In genomic region chr16:90822981-90823380, GRCm38 (mm10) we compare ENCODE assay signal across 15 mouse cellular contexts. TPM values are rescaled to one million over a fixed set of nuclear protein-coding genes. Genes with fewer than 3 reads are reported as not detected.
DNase-seq lines count a peak whose midpoint lies in the region; ATAC-seq and TF ChIP-seq lines count a peak whose summit lies in the region.
"Had no signal": no experiment of that assay in that cellular context is flagged by ENCODE, and none has a peak within 500 bp of the region (broad histone marks: within the 10 kb centered on the region; RNA-seq: fewer than 3 reads in every experiment).

No protein-coding gene starts in this region.

- no peak for TF ChIP-seq CTCF in lung, adult 2 months (IDR thresholded peaks at IDR 0.05; ENCODE audit: insufficient read depth, low read length)

- H3K4me1 ChIP-seq in heart, embryonic 12.5 days (replicated peaks), result no peaks in the 10 kb centered on the region
- no peaks in the 10 kb centered on the region for H3K4me1 ChIP-seq in lung, adult 2 months (ENCODE audit: control insufficient read depth, insufficient read depth, low read length)
- H3K4me1 ChIP-seq: forebrain, embryonic 12.5 days; hindbrain, embryonic 12.5 days; intestine, embryonic 15.5 days; limb, embryonic 15.5 days; neural tube, embryonic 15.5 days had no signal

- DNase-seq in heart, adult 11 months, result peak; percentile 92
- DNase-seq in lung, postnatal 10 days, result peak; percentile 34
- DNase-seq in lung, adult 2 months, result no peak
- DNase-seq in gastrocnemius, postnatal 10 days, result peak; percentile 37
- peak; percentile 44 for DNase-seq in skeletal muscle tissue, adult 2 months (ENCODE audit: low read depth, low spot score)
- no peak for DNase-seq in right cerebral cortex, postnatal 36 days (ENCODE audit: low spot score in 2 of 2)
- DNase-seq: adrenal gland, postnatal 36 days; kidney, postnatal 36 days had no signal

- no peaks in the 10 kb centered on the region; the same call in 1 of the 2 replicates for H3K27me3 ChIP-seq in heart, embryonic 12.5 days (replicated peaks)
- H3K27me3 ChIP-seq: intestine, embryonic 15.5 days; limb, embryonic 15.5 days; neural tube, embryonic 15.5 days had no signal

- H3K9me3 ChIP-seq in heart, embryonic 12.5 days (replicated peaks), result no peaks in the 10 kb centered on the region
- H3K9me3 ChIP-seq: forebrain, embryonic 12.5 days; G1E; hindbrain, embryonic 12.5 days; intestine, embryonic 15.5 days; limb, embryonic 15.5 days; neural tube, embryonic 15.5 days had no signal

- H3K27ac ChIP-seq in heart, embryonic 12.5 days (ENCODE audit: poor library complexity, severe bottlenecking), result no peak overlapping the region
- H3K27ac ChIP-seq: forebrain, embryonic 12.5 days; hindbrain, embryonic 12.5 days; intestine, embryonic 15.5 days; limb, embryonic 15.5 days; neural tube, embryonic 15.5 days had no signal

- no peak overlapping the region for H3K9ac ChIP-seq in heart, embryonic 12.5 days
- H3K9ac ChIP-seq: forebrain, embryonic 12.5 days; hindbrain, embryonic 12.5 days; intestine, embryonic 15.5 days; limb, embryonic 15.5 days; neural tube, embryonic 15.5 days had no signal

- no peak for TF ChIP-seq POLR2A in lung, adult 2 months (IDR thresholded peaks at IDR 0.05; ENCODE audit: borderline replicate concordance, extremely low read depth, low read depth, low read length)

- ATAC-seq in heart, embryonic 12.5 days (ENCODE audit: insufficient number of reproducible peaks, low FRiP score), result no peak
- ATAC-seq: intestine, embryonic 15.5 days had no signal

- no peak overlapping the region for H3K4me3 ChIP-seq in heart, embryonic 12.5 days
- no peak overlapping the region for H3K4me3 ChIP-seq in lung, adult 2 months (replicated peaks; ENCODE audit: extremely low read depth, low read depth, low read length)
- H3K4me3 ChIP-seq: forebrain, embryonic 12.5 days; hindbrain, embryonic 12.5 days; intestine, embryonic 15.5 days; limb, embryonic 15.5 days; neural tube, embryonic 15.5 days had no signal

- H3K4me2 ChIP-seq in heart, embryonic 12.5 days, result no peak overlapping the region
- H3K4me2 ChIP-seq: forebrain, embryonic 12.5 days; hindbrain, embryonic 12.5 days; intestine, embryonic 15.5 days; limb, embryonic 15.5 days; neural tube, embryonic 15.5 days had no signal

- no peaks in the 10 kb centered on the region for H3K36me3 ChIP-seq in heart, embryonic 12.5 days
- H3K36me3 ChIP-seq: forebrain, embryonic 12.5 days; G1E; hindbrain, embryonic 12.5 days; intestine, embryonic 15.5 days; limb, embryonic 15.5 days; neural tube, embryonic 15.5 days had no signal

- WGBS in heart, embryonic 12.5 days, result 71% methylated on average over 7 of the region's 7 CpGs
- 53% methylated on average over 7 of the region's 7 CpGs for WGBS in lung, adult 2 months

RNA-seq across cellular contexts. Expression of gene Eva1c, which starts 3.5 kb away (rescaled TPM):
- polyA plus RNA-seq in heart, embryonic 12.5 days (2016; fragmentation: Nextera tagmentation; extraction: Ambion mirVana), result 2.1 and 3.4 TPM in 2 replicates
- 8.9 and 14.2 TPM in 2 replicates for polyA plus RNA-seq in lung, adult 2 months (2012; rRNA removed)
- total RNA-seq in gastrocnemius, postnatal 10 days (2021), result under 1 TPM; 0.56 to 0.59 TPM
- polyA plus RNA-seq: G1E had no signal

RNA-seq across cellular contexts. Expression of gene Urb1, which starts 12.8 kb away (rescaled TPM):
- polyA plus RNA-seq in heart, embryonic 12.5 days (2016; fragmentation: Nextera tagmentation; extraction: Ambion mirVana), result 8.4 and 9.2 TPM in 2 replicates
- polyA plus RNA-seq in lung, adult 2 months (2012; rRNA removed), result 4.0 TPM in 2 replicates
- 1 to 10 TPM; 5.0 to 5.7 TPM for total RNA-seq in gastrocnemius, postnatal 10 days (2021)

Comparison
In these comparisons a context has a peak if more than half of its experiments do, and no peak if none do; other contexts are left out.
1. DNase-seq: peak in heart, adult 11 months (single experiment), lung, postnatal 10 days (single experiment), gastrocnemius, postnatal 10 days (single experiment) and skeletal muscle tissue, adult 2 months (single experiment); none in lung, adult 2 months (single experiment) and right cerebral cortex, postnatal 36 days (0 of 2).